Mouse (Mus musculus) embryonic facial prominence, embryonic 12.5 days (tissue): ENCODE data around the gene Cldn15. TPM values are rescaled to one million over a fixed set of nuclear protein-coding genes. Genes with fewer than 3 reads are reported as not detected.

Source experiments
- ATAC-seq: fragments of 200-750 bp; cut with Nextera tagmentation; 2 replicates; pipeline ENCODE4 v1.8.0; 2017; ENCODE audit not compliant: insufficient number of reproducible peaks, insufficient read depth, low FRiP score, low TSS enrichment
- H3K27ac ChIP-seq: fragments of 300-500 bp; sonication (generic); 2 replicates; pipeline ENCODE4 v1.5.1; 2016; ENCODE audit warnings: mild to moderate bottlenecking
- H3K27me3 ChIP-seq: fragments of 300-500 bp; sonication (generic); 2 replicates; pipeline ENCODE4 v1.6.1; 2016; ENCODE audit warnings: mild to moderate bottlenecking, moderate library complexity
- H3K36me3 ChIP-seq: fragments of 300-500 bp; sonication (generic); 2 replicates; pipeline ENCODE4 v1.6.1; 2016; ENCODE audit warnings: mild to moderate bottlenecking
- H3K4me1 ChIP-seq: fragments of 300-500 bp; sonication (generic); 2 replicates; pipeline ENCODE4 v1.6.1; 2016
- H3K4me2 ChIP-seq: fragments of 300-500 bp; sonication (generic); replicated peaks from 2 replicates; pipeline ENCODE4 v1.6.1; 2016; ENCODE audit warnings: mild to moderate bottlenecking, moderate library complexity
- H3K4me3 ChIP-seq: fragments of 300-500 bp; sonication (generic); 2 replicates; pipeline ENCODE4 v1.5.1; 2016; ENCODE audit warnings: mild to moderate bottlenecking
- H3K9ac ChIP-seq: fragments of 300-500 bp; sonication (generic); 2 replicates; pipeline ENCODE4 v1.6.1; 2016; ENCODE audit warnings: mild to moderate bottlenecking, moderate library complexity
- H3K9me3 ChIP-seq: fragments of 300-500 bp; sonication (generic); 2 replicates; pipeline ENCODE4 v1.6.1; 2016; ENCODE audit warnings: mild to moderate bottlenecking, moderate library complexity
- WGBS: fragments of 180-500 bp; shearing (Covaris S2); methylation state at CpG from one replicate; pipeline ENCODE4 v1.1.7; 2016; 5-methylcytosine and 5-hydroxymethylcytosine counted together
- microRNA counts: library from miRNA; unstranded; fragments of <30 nt; microRNA quantifications from one replicate; lab custom pipeline; 2017
- microRNA-seq: library from miRNA; unstranded; fragments of <30 nt; microRNA quantifications from one replicate; pipeline ENCODE4, GENCODE M21; 2017
- polyA plus RNA-seq: library from polyadenylated mRNA; unstranded; fragments of >200 nt; fragmentation: Nextera tagmentation; extraction: Ambion mirVana; gene quantifications from 2 replicates; pipeline ENCODE4 v1.2.1, GENCODE M21; 2016

Gene Cldn15
- polyA plus RNA-seq, 1 experiment from 2014 or later: 0.17 TPM

DNA sequence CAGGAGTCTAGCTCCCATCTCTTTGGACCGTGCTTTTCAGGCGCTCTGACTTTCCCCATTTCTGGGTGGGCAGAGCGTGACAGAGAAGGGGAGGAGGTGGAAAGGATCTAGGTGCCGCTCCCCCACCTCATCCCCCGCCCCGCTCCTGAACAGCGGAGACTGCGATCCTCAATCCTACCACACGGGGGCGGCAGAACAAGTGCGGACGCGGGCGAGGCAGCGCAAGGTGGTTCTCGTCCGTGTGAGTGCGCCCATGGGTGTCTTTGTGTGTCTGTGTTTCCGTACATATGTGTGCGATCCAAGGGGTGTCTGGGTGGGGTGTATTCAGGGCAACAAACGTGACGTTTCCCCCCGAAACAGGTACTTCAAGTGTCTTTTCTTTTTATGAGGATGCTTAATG lies 58.7 kb downstream of the Cldn15 start:
- Histone ChIP-seq H3K4me1 (peaks cover 14% of the 10 kb centered on the region), H3K27me3 (peaks cover 62% of the 10 kb centered on the region), H3K27ac (no peak overlapping the region), H3K9me3 (no peaks in the 10 kb centered on the region), H3K36me3 (no peaks in the 10 kb centered on the region), H3K9ac (no peak overlapping the region), H3K4me3 (no peak overlapping the region), H3K4me2 (peak overlapping the region; percentile 8; the same call in 1 of the 2 replicates)
- WGBS: 2% methylated on average over 23 of the region's 23 CpGs
- no peak for ATAC-seq

MicroRNAs within 50 kb of the gene (microRNA counts, 519-probe panel; counts per million panel counts)
- 460 counts per million, percentile 65 among the panel's probes with 10 or more counts for microRNA mmu-miR-702 (lab: Ali Mortazavi, UCI)

Small RNA genes within 50 kb of the gene (microRNA-seq; reads per million reads assigned to microRNA genes)
- gene Mir702: 46.6 reads per million, percentile 43 among the genes with 10 or more reads in this experiment

Other genes with a start within 250 kb of the Cldn15 start
- 239 and 242 TPM in 2 replicates for gene Col26a1, start 83.4 kb upstream of the Cldn15 start, polyA plus RNA-seq
- gene Ift22, start 58.5 kb upstream of the Cldn15 start, polyA plus RNA-seq: 67.9 and 70.2 TPM in 2 replicates
- gene Fis1, start 13.3 kb upstream of the Cldn15 start, polyA plus RNA-seq: 286 and 305 TPM in 2 replicates
- gene Plod3, start 20.4 kb downstream of the Cldn15 start, polyA plus RNA-seq: 41.5 and 51.4 TPM in 2 replicates
- gene Znhit1, start 21.4 kb downstream of the Cldn15 start, polyA plus RNA-seq: 115 and 128 TPM in 2 replicates
- gene Vgf, start 59.8 kb downstream of the Cldn15 start, polyA plus RNA-seq: 1.2 and 2.5 TPM in 2 replicates
- 173 and 175 TPM in 2 replicates for gene Ap1s1, start 79.5 kb downstream of the Cldn15 start, polyA plus RNA-seq
- gene Serpine1, start 105.7 kb downstream of the Cldn15 start, polyA plus RNA-seq: 0.25 and 0.36 TPM in 2 replicates
- gene Trim56, start 149.6 kb downstream of the Cldn15 start, polyA plus RNA-seq: 6.6 and 6.8 TPM in 2 replicates
- not detected in 2 replicates for gene Muc3, start 182.7 kb downstream of the Cldn15 start, polyA plus RNA-seq
- 0.08 TPM in 1 of 2 replicates, not detected in the other for gene Muc3a, start 245.8 kb downstream of the Cldn15 start, polyA plus RNA-seq